Mouse (Mus musculus): ENCODE results near the gene Atg2a.
A peak's percentile ranks its signal among the peaks of the same experiment; 100 is the strongest.
"Not testable (repeated sequence)": the region's sequence is repeated elsewhere in the genome, so short reads cannot be mapped to it uniquely, and the experiment has no call there.

The Atg2a gene

GRCm38 (mm10) chr19:6276426-6277421 is 35.3 kb downstream of the Atg2a start, which contains the start of gene Ehd1:
Ehd1 (plus strand) TSS chr19:6276725.
- ATAC-seq (ENCODE audit: low TSS enrichment) = peak; percentile 95

DNA sequence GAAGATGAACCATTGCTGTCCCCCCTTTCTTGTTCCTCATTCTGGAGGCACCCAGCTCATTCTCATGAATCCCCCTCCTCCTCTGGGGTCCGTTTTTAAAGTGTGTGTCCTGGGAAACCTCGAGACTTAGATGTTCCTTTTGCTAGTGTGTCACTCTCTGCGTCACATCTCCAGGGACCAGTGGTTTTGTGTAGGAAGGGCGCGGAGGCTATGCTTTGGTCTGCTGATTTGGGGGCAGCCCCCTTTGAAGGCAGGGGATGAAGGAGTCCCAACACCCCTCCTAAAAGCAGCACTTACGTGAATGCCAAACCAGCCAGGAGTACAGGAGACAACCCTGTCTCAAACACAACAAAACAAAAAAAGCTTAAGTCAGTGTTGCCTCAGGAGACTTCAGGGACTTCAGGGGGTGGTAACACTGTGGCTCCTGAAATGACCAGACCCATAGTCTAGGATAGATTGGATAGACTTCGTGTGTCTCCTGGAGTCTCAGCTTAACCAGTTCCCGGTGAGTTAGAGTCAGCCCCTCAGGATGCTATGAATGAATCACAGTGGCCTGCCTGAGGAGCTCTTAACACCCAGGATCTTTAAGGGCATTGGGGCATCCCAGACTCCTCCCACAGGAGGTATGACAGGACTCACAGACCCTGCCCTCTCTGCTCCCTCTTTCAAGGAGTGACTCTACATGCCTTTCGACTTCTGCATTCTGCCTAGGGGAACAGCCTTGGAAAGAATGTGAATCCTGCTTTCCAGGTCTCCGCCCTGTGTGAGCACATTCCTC is 36.4 kb downstream of the Atg2a start:
- ATAC-seq (ENCODE audit: low TSS enrichment) = no peak

- no peak for ATAC-seq (ENCODE audit: low TSS enrichment)
These were observed 37.1 kb downstream of the Atg2a start for GRCm38 (mm10) chr19:6278439-6279073.

GRCm38 (mm10) chr19:6279481-6280144 is 38.1 kb downstream of the Atg2a start:
- no peak for ATAC-seq (ENCODE audit: low TSS enrichment)

DNA sequence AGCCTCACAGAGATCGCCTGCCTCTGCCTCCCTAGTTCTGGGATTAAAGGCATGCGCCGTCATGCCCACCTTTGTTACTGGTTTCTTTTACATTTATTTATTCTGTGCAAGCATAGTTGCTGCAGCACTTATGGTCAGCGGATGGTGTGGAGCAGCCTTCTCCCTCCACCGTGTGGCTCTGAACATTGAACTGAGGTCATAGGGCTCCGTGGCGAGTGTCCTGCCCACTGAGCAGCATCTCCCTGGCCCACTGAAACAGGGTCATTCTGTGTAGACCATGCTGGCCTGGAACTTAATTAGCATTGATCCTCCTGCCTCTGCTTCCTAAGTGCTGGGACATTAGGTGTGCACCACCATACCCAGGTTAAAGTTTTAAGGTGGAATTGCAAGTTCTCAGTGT is 39.1 kb downstream of the Atg2a start:
- no peak for ATAC-seq (ENCODE audit: low TSS enrichment)

DNA sequence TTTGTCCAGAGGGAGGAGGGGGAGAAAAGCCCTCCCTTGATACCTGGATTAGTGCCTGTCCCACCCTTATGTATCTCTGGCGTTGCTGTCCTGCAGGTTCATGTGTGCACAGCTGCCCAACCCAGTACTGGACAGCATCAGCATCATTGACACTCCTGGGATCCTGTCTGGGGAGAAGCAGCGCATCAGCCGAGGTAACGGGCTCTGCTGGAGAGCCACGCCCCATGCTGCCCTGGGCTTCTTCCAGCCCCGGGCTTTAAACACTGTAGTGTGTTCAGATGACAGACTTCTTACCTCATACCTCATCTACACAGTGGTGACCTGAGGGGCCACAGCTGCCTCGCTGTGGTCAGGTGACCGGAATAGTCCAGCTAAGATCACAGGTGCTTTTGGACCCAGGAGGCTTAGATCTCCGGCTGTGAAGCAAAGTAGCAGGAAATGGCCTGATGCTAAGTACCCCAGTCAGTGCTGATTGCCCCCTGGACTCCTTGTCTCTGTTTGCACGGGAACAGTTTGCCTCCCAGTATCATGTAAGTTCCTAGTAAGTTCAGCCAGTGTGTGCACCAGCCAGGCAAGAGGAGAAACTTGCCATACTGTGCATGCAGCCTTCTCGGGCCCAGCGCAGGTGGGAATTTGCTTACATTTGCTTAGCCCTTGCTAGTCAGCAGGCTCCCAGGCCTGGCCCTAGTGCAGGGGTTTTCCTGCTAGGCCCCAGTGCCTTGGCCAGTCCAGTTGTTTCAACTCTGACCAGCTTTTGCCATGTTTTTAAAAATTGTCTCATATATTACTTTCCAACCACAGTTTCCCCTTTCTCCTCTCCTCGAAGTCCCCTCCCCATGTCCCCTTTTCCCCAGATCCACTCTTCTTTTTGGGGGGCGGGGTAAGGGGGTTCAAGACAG is 39.9 kb downstream of the Atg2a start:
- no peak for ATAC-seq (ENCODE audit: low TSS enrichment)

- no peak for ATAC-seq (ENCODE audit: low TSS enrichment)
These were observed 41.5 kb downstream of the Atg2a start for GRCm38 (mm10) chr19:6283001-6283400.

DNA sequence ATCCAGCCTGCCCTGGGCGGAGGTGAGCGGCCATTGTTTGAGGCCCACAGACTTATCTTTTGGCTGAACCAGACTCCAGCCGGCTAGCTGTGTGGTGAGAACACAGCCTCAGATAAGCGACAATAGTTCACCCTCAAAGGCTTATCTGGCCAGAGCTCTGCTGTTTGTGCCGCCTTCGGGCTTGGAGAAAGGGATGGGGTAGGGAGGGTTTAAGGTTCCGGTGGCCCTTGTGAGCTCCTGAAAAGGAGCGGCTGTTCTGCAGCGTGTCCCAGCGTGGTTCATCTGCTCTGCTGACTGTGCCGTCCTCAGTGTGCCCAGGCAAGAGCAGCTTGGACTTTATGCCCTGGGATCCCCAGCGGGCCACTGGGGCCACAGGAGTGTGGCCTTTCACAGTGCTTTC is 43.0 kb downstream of the Atg2a start:
- ATAC-seq (ENCODE audit: low TSS enrichment) = no peak

GRCm38 (mm10) chr19:6285226-6285625 is 43.8 kb downstream of the Atg2a start:
- no peak for ATAC-seq (ENCODE audit: low TSS enrichment)

- ATAC-seq (ENCODE audit: low TSS enrichment) = no peak
These were observed 44.4 kb downstream of the Atg2a start for GRCm38 (mm10) chr19:6285632-6286433.

GRCm38 (mm10) chr19:6286434-6287401 is 45.2 kb downstream of the Atg2a start:
- ATAC-seq (ENCODE audit: low TSS enrichment) = peak; percentile 73; the same call in 1 of the 2 replicates

GRCm38 (mm10) chr19:6288236-6288894 is 46.9 kb downstream of the Atg2a start:
- no peak for ATAC-seq (ENCODE audit: low TSS enrichment)

- ATAC-seq (ENCODE audit: low TSS enrichment) = no peak
These were observed 48.3 kb downstream of the Atg2a start for GRCm38 (mm10) chr19:6289696-6290238.

DNA sequence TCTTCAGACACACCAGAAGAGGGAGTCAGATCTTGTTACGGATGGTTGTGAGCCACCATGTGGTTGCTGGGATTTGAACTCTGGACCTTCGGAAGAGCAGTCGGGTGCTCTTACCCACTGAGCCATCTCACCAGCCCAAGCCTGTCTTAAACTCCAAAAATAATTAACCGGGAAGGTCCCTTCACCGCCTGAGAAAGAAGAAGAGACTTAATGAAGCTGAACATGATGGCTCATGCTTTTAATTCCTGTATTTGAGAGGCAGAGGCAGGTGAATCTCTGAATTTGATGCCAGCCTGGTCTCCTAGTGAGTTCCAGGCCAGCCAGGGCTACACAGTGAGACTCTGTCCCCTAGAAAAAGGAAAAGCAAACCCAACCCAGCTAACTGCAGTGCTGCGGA is 49.2 kb downstream of the Atg2a start:
- not testable (repeated sequence) for ATAC-seq (ENCODE audit: low TSS enrichment)

DNA sequence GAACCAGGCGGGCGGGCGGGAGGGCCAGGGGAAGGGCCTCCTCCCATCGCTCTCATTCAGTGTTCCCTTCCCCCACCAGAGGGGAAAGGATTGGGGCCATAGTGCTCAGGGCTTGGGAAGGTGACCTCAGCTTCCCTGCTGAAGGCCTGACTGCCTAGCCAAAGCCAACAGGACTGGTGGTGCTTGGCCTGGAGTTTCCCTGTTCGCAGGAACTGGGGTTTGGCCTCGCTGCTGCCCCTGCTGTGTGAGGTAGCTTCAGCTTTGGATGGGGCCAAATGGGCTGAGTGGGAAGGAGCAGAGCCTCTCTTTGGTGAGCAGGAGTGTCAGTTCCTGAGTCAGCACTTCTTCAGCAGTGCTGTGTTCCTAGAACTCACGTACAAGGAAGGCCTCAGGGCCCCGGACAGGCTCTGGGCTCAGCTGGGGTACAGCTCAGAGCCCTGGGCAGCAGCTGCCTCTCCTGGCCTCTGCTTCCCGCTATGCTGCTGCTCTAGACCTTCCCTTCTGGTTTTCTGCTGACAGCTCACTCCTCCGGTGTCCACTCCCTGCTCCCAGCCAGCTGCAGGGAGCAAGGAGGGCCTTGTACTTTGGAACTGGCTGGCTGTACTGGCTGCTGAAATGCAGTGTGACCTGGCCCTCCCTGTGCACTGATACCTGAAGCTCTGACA is 49.8 kb downstream of the Atg2a start:
- no peak for ATAC-seq (ENCODE audit: low TSS enrichment)

DNA sequence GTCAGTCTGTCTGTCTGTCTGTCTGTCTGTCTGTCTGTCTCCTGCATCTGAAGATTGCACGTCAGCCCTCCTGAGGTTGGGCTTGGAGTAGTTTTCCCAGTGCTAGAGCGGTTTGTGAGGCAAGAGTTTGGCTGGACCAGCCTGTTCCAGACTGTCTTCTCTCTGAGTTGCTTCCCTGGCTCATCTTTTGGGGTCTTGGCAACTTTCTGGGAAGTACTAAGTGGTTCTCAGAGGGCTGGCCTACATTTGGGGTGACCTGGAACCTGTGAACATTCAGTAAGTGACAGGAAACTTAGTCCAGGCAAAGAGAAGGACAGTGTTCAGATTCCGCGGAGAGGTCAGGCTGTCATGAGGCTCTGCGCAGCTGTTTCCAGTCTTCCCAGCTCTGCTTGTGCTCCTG is 50.8 kb downstream of the Atg2a start:
- no peak for ATAC-seq (ENCODE audit: low TSS enrichment)

- no peak for ATAC-seq (ENCODE audit: low TSS enrichment)
These were observed 52.8 kb downstream of the Atg2a start for GRCm38 (mm10) chr19:6294301-6294700.

Data from frontal cortex, adult (tissue).